Mouse (Mus musculus): ENCODE data around the gene Slc13a3. TPM values are rescaled to one million over a fixed set of nuclear protein-coding genes. Genes with fewer than 3 reads are reported as not detected.

The Slc13a3 gene
- polyA plus RNA-seq, 1 experiment from 2014 or later: not detected

- Histone ChIP-seq H3K4me2 (ENCODE audit: low read depth, severe bottlenecking) (no peak overlapping the region; the same call in 1 of the 2 replicates), H3K9ac (ENCODE audit: low read length) (no peak overlapping the region), H3K27me3 (ENCODE audit: control insufficient read depth, insufficient read depth, low read length) (no peaks in the 10 kb centered on the region), H3K27ac (replicated peaks; ENCODE audit: low read depth, low read length) (peak overlapping the region; percentile 31), H3K9me3 (ENCODE audit: control insufficient read depth, low read length) (no peaks in the 10 kb centered on the region), H3K4me1 (ENCODE audit: control insufficient read depth, insufficient read depth, low read length) (peaks cover 19% of the 10 kb centered on the region), H3K36me3 (ENCODE audit: control insufficient read depth, insufficient read depth, low read length) (no peaks in the 10 kb centered on the region), H3K4me3 (ENCODE audit: low read depth, low read length) (no peak overlapping the region)
- WGBS: 74% methylated on average over 23 of the region's 23 CpGs
- no peak for ATAC-seq (ENCODE audit: insufficient number of reproducible peaks, low FRiP score, low TSS enrichment, low read depth)
- DNase-seq (ENCODE audit: low spot score): no peak
These were observed 75.4 kb downstream of the Slc13a3 start for GRCm38 (mm10) chr2:165397502-165398163.

GRCm38 (mm10) chr2:165396831-165397501 is 76.1 kb downstream of the Slc13a3 start:
- Histone ChIP-seq H3K9ac (ENCODE audit: low read length) (no peak overlapping the region), H3K36me3 (ENCODE audit: control insufficient read depth, insufficient read depth, low read length) (no peaks in the 10 kb centered on the region), H3K9me3 (ENCODE audit: control insufficient read depth, low read length) (no peaks in the 10 kb centered on the region), H3K27me3 (ENCODE audit: control insufficient read depth, insufficient read depth, low read length) (no peaks in the 10 kb centered on the region), H3K4me3 (ENCODE audit: low read depth, low read length) (no peak overlapping the region), H3K4me2 (ENCODE audit: low read depth, severe bottlenecking) (no peak overlapping the region; the same call in 1 of the 2 replicates), H3K27ac (replicated peaks; ENCODE audit: low read depth, low read length) (peak overlapping the region; percentile 31), H3K4me1 (ENCODE audit: control insufficient read depth, insufficient read depth, low read length) (peaks cover 19% of the 10 kb centered on the region)
- ATAC-seq (ENCODE audit: insufficient number of reproducible peaks, low FRiP score, low TSS enrichment, low read depth) (peak; percentile 63), DNase-seq (ENCODE audit: low spot score) (peak; percentile 40)
- WGBS: 45% methylated on average over 20 of the region's 20 CpGs

- no peaks in the 10 kb centered on the region for H3K9me3 ChIP-seq (ENCODE audit: control insufficient read depth, low read length)
- DNase-seq (ENCODE audit: low spot score) (no peak), ATAC-seq (ENCODE audit: insufficient number of reproducible peaks, low FRiP score, low TSS enrichment, low read depth) (no peak)
- 89% methylated on average over 4 of the region's 4 CpGs for WGBS
- H3K4me1 ChIP-seq (ENCODE audit: control insufficient read depth, insufficient read depth, low read length): peaks cover 8% of the 10 kb centered on the region; the same call in 1 of the 2 replicates
- H3K27me3 ChIP-seq (ENCODE audit: control insufficient read depth, insufficient read depth, low read length): no peaks in the 10 kb centered on the region
- H3K4me3 ChIP-seq (ENCODE audit: low read depth, low read length): no peak overlapping the region
- H3K27ac ChIP-seq (replicated peaks; ENCODE audit: low read depth, low read length): no peak overlapping the region
- no peak overlapping the region for H3K4me2 ChIP-seq (ENCODE audit: low read depth, severe bottlenecking)
- H3K36me3 ChIP-seq (ENCODE audit: control insufficient read depth, insufficient read depth, low read length): no peaks in the 10 kb centered on the region
- H3K9ac ChIP-seq (ENCODE audit: low read length): no peak overlapping the region
These were observed 80.9 kb downstream of the Slc13a3 start for GRCm38 (mm10) chr2:165392156-165392555.

GRCm38 (mm10) chr2:165391561-165391960 is 81.5 kb downstream of the Slc13a3 start:
- H3K27ac ChIP-seq (replicated peaks; ENCODE audit: low read depth, low read length): no peak overlapping the region
- H3K4me3 ChIP-seq (ENCODE audit: low read depth, low read length): no peak overlapping the region
- no peak overlapping the region for H3K4me2 ChIP-seq (ENCODE audit: low read depth, severe bottlenecking)
- no peaks in the 10 kb centered on the region for H3K36me3 ChIP-seq (ENCODE audit: control insufficient read depth, insufficient read depth, low read length)
- no peaks in the 10 kb centered on the region for H3K9me3 ChIP-seq (ENCODE audit: control insufficient read depth, low read length)
- peaks cover 6% of the 10 kb centered on the region; the same call in 1 of the 2 replicates for H3K4me1 ChIP-seq (ENCODE audit: control insufficient read depth, insufficient read depth, low read length)
- DNase-seq (ENCODE audit: low spot score): peak; percentile 73
- no peak for ATAC-seq (ENCODE audit: insufficient number of reproducible peaks, low FRiP score, low TSS enrichment, low read depth)
- H3K27me3 ChIP-seq (ENCODE audit: control insufficient read depth, insufficient read depth, low read length): no peaks in the 10 kb centered on the region
- WGBS: 14% methylated on average over 8 of the region's 8 CpGs
- no peak overlapping the region for H3K9ac ChIP-seq (ENCODE audit: low read length)

- Histone ChIP-seq H3K27ac (replicated peaks; ENCODE audit: low read depth, low read length) (no peak overlapping the region), H3K27me3 (ENCODE audit: control insufficient read depth, insufficient read depth, low read length) (no peaks in the 10 kb centered on the region), H3K4me3 (ENCODE audit: low read depth, low read length) (no peak overlapping the region), H3K36me3 (ENCODE audit: control insufficient read depth, insufficient read depth, low read length) (0 out of 2 replicates have a peak, but pooled peaks cover 3% of the 10 kb centered on the region), H3K4me2 (ENCODE audit: low read depth, severe bottlenecking) (no peak overlapping the region), H3K4me1 (ENCODE audit: control insufficient read depth, insufficient read depth, low read length) (peaks cover 5% of the 10 kb centered on the region; the same call in 1 of the 2 replicates), H3K9me3 (ENCODE audit: control insufficient read depth, low read length) (no peaks in the 10 kb centered on the region), H3K9ac (ENCODE audit: low read length) (no peak overlapping the region)
- WGBS: 83% methylated on average over 6 of the region's 6 CpGs
- ATAC-seq (ENCODE audit: insufficient number of reproducible peaks, low FRiP score, low TSS enrichment, low read depth) (no peak), DNase-seq (ENCODE audit: low spot score) (no peak)
These were observed 83.6 kb downstream of the Slc13a3 start for GRCm38 (mm10) chr2:165389299-165389952.

GRCm38 (mm10) chr2:165387844-165388495 is 85.1 kb downstream of the Slc13a3 start, which contains the start of gene Zfp334:
Zfp334 (minus strand) TSS chr2:165388259.
- Histone ChIP-seq H3K4me1 (ENCODE audit: control insufficient read depth, insufficient read depth, low read length) (peaks cover 5% of the 10 kb centered on the region; the same call in 1 of the 2 replicates), H3K9ac (ENCODE audit: low read length) (peak within 1 kb of the TSS; percentile 93), H3K36me3 (ENCODE audit: control insufficient read depth, insufficient read depth, low read length) (peaks cover 15% of the 10 kb centered on the region), H3K4me3 (ENCODE audit: low read depth, low read length) (peak within 1 kb of the TSS; percentile 86), H3K4me2 (ENCODE audit: low read depth, severe bottlenecking) (peak within 1 kb of the TSS; percentile 75), H3K9me3 (ENCODE audit: control insufficient read depth, low read length) (no peaks in the 10 kb centered on the region), H3K27ac (replicated peaks; ENCODE audit: low read depth, low read length) (peak within 1 kb of the TSS; percentile 85), H3K27me3 (ENCODE audit: control insufficient read depth, insufficient read depth, low read length) (no peaks in the 10 kb centered on the region)
- ATAC-seq (ENCODE audit: insufficient number of reproducible peaks, low FRiP score, low TSS enrichment, low read depth) (peak; percentile 86), DNase-seq (ENCODE audit: low spot score) (peak; percentile 98)
- under 1% methylated on average over 40 of the region's 40 CpGs for WGBS

- no peaks in the 10 kb centered on the region for H3K9me3 ChIP-seq (ENCODE audit: control insufficient read depth, low read length)
- H3K4me1 ChIP-seq (ENCODE audit: control insufficient read depth, insufficient read depth, low read length): peaks cover 5% of the 10 kb centered on the region; the same call in 1 of the 2 replicates
- ATAC-seq (ENCODE audit: insufficient number of reproducible peaks, low FRiP score, low TSS enrichment, low read depth) (no peak), DNase-seq (ENCODE audit: low spot score) (no peak)
- 7% methylated on average over 4 of the region's 4 CpGs for WGBS
- H3K4me3 ChIP-seq (ENCODE audit: low read depth, low read length): peak overlapping the region; percentile 86
- peak overlapping the region; percentile 93 for H3K9ac ChIP-seq (ENCODE audit: low read length)
- peak overlapping the region; percentile 85 for H3K27ac ChIP-seq (replicated peaks; ENCODE audit: low read depth, low read length)
- no peaks in the 10 kb centered on the region for H3K27me3 ChIP-seq (ENCODE audit: control insufficient read depth, insufficient read depth, low read length)
- H3K36me3 ChIP-seq (ENCODE audit: control insufficient read depth, insufficient read depth, low read length): peaks cover 21% of the 10 kb centered on the region
- H3K4me2 ChIP-seq (ENCODE audit: low read depth, severe bottlenecking): peak overlapping the region; percentile 75
These were observed 85.7 kb downstream of the Slc13a3 start for GRCm38 (mm10) chr2:165387370-165387769.

GRCm38 (mm10) chr2:165380050-165380449 is 93.0 kb downstream of the Slc13a3 start:
- Histone ChIP-seq H3K4me3 (ENCODE audit: low read depth, low read length) (no peak overlapping the region), H3K27me3 (ENCODE audit: control insufficient read depth, insufficient read depth, low read length) (no peaks in the 10 kb centered on the region), H3K27ac (replicated peaks; ENCODE audit: low read depth, low read length) (no peak overlapping the region), H3K36me3 (ENCODE audit: control insufficient read depth, insufficient read depth, low read length) (peaks cover 63% of the 10 kb centered on the region), H3K9me3 (ENCODE audit: control insufficient read depth, low read length) (peaks cover 12% of the 10 kb centered on the region; the same call in 1 of the 2 replicates), H3K4me2 (ENCODE audit: low read depth, severe bottlenecking) (no peak overlapping the region), H3K9ac (ENCODE audit: low read length) (no peak overlapping the region), H3K4me1 (ENCODE audit: control insufficient read depth, insufficient read depth, low read length) (no peaks in the 10 kb centered on the region)
- WGBS: 95% methylated on average over 25 of the region's 25 CpGs
- ATAC-seq (ENCODE audit: insufficient number of reproducible peaks, low FRiP score, low TSS enrichment, low read depth) (no peak), DNase-seq (ENCODE audit: low spot score) (no peak)
